Mouse (Mus musculus) v-Abl transformed pro-B cells (cell line): ENCODE results near the gene Fam83f.

Experiments used
- in situ Hi-C, 2 experiments: fragments of 400-800 bp; cut with MboI; formaldehyde crosslinking; loops; one replicate each; pipeline ENCODE4 v1.15.1; 2025; ENCODE audit not compliant: unreplicated experiment in 2 of 2

Fam83f gene

GRCm38 (mm10) chr15:80658815-80659471, 12.7 kb upstream of the Fam83f start:
- in situ Hi-C loops = no loop called here

- in situ Hi-C loops = no loop called here
Measured at GRCm38 (mm10) chr15:80660963-80661362, 10.7 kb upstream of the Fam83f start.

DNA sequence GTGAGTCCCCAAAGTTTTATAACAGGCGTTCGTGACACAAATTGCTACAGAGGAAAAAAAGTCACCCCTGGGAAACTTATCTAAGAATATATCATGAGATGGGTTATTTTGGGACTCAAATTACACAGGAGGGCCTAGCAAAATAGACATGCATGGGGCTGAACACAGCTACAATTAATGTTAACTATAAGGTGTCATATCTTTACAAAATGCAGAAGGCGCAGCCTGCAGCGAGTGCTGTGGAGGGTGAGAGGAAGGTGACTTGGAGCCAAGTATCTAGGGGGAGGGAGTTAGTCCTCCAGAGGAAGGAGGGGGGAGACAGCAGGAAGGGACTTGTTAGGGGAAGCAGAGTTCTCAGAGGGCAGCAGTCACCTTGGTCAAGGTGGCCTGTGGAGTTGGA, 7.2 kb upstream of the Fam83f start:
- in situ Hi-C loops = no loop called here

DNA sequence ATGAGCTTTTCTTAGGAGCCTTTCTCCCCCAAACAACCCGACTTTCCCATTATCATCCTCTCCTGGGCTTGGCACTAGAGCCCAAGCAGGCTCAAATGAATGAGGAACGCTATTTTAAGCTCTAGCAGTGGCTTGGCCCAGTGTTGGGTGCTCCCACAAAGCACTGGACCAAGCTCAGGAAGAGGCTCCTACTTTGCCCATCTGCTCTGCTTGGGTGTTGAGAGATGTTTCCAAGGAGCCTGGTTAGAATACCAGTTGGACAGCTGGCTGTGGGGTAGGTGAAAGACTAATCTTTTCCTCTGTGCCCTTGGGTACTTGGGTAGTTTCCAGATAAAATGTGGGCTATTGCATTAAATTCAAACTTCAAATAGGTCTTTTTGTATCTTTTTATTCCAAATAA, 1.2 kb downstream of the Fam83f start:
- in situ Hi-C loops = no loop called here

DNA sequence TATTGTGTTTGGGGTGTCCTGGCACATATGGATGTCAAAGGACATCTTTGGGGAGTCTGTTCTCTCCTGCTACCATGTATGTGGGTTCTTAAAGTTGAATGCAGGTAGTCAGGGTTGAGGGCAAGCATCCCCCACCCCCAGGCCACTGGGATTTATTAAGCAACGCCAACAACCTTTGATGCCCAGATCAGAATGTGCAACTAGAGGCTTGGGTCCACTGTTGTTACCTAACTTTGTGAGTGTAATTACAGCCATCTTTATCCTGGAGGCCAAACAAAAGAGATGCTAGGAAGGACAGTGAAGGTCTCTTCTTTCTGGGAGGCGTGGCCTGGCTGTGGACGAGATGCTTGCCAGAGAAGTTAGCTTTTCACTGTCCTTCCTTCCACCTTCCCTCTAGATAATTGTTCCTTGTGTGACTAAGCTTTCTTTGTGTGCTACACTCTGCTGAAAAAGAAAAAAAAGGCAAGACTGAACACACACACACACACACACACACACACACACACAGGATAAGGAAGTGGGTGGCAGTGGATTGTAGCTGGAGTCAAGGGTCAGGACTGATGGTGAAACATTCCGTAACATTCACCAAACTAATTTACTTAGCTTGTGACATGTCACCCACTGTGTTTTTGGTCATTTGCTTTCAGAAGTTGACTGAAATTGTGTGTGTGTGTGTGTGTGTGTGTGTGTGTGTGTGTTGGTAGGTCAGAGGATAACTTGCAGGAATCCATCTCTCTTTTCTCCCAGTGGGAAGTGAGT, 1.9 kb downstream of the Fam83f start:
- in situ Hi-C loops = no loop called here

GRCm38 (mm10) chr15:80674700-80675099, 3.1 kb downstream of the Fam83f start:
- in situ Hi-C loops = loop anchor here in 1 of 2 experiments (5.0 kb wide), 1 partner anchor 32 kb away; no protein-coding TSS in a partner anchor

DNA sequence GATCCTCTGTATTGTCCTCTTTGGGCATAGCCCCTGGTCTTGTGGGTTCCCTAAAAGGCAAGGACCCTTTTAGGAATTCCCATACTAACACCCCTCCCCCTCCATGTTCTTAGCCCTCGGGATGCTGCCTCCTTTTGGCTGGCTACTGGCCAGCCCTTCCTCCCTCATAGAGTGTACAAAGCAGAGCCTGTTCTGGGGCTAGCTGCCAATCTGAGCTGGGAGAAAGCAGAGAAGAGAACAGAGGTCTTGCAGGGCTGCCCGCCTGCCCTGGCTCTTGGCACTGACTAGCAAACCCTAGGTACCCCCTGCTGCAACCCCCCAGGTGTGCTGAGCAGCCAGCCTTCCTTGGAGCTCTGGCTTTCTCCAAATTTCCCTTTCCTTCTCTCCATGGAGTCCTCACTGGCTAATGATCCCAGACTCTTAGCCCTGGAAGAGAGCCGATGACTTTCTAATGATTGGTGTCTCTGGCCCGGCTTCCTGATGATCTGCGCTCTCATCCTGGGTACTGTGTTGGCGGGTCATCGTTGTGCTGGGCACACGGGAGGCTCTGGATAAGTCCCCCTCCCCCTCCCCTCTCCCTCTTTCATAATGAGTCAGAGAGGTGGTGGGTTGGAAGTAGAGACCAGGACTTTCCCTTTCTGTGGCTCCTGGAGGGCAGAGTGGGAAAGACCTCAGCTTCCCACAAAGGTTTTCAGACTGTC, 8.0 kb downstream of the Fam83f start:
- in situ Hi-C loops = loop anchor here in 1 of 2 experiments (5.0 kb wide), 1 partner anchor 37 kb away; no protein-coding TSS in a partner anchor

GRCm38 (mm10) chr15:80680347-80681030, 8.8 kb downstream of the Fam83f start:
- in situ Hi-C loops = no loop called here

DNA sequence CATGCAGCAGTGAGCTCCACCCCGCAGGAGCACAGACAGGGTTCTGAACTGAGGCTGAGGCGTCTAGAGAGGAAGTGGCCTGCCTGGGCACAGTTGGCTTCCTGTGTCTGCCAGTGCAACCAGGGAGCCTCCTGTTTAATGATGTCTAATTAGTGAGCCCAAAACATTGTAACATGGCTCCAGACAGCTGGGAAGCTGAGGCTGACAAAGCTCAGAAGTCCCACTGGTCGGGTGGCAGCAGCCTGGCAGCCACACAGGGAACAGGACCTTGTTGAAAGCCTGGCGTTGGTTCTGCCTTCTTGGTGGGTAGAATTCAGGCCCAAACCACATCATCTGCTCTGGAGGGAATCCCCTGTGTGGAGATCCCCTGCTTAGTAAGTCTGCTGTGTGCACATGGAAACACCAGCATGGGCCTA, 9.8 kb downstream of the Fam83f start:
- in situ Hi-C loops = no loop called here

DNA sequence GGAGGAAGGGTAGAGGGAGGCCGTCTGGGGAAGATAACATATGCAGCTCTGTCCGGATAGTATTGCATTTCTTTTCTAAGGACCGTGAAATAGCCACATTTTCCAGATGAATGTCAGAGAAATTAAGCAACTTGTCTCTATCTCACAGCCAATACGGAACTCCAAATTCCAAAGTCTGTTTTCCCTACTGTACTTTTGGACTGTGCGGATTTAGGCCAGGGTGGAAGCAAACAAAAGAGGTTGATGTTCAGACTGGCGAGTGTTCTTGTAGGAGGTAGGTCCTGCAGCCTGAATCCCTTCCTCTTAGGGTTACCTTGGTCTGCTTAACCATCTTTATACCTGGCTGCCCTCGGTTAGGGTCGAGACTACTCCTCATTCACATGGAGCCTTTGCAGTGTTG, 10.7 kb downstream of the Fam83f start:
- in situ Hi-C loops = no loop called here

- in situ Hi-C loops = no loop called here
Measured at GRCm38 (mm10) chr15:80683151-80683550, 11.5 kb downstream of the Fam83f start.

GRCm38 (mm10) chr15:80683990-80684389, 12.3 kb downstream of the Fam83f start:
- in situ Hi-C loops = no loop called here

GRCm38 (mm10) chr15:80684786-80685602, 13.3 kb downstream of the Fam83f start:
- in situ Hi-C loops = no loop called here

DNA sequence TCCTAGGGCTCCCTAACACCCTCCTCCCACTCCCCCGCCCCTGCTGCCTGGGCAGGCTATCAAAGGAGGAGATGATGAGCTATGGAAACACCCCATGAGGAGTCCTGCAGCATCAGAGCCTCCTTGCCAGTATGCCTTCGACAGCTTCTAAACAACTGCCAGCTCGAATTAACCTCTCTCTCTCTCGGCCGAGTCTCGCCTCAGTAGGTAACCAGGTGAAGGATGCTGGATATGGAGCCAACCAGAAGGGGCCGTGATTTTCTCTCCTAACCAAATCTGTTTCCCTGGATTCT, 13.9 kb downstream of the Fam83f start:
- in situ Hi-C loops = no loop called here

- in situ Hi-C loops = no loop called here
Measured at GRCm38 (mm10) chr15:80688536-80688935, 16.9 kb downstream of the Fam83f start.

- in situ Hi-C loops = loop anchor here (10.0 kb wide), 2 partner anchors 199 to 609 kb away; no protein-coding TSS in a partner anchor
Measured at GRCm38 (mm10) chr15:80693492-80693891, 21.8 kb downstream of the Fam83f start.

GRCm38 (mm10) chr15:80694125-80694910, 22.7 kb downstream of the Fam83f start:
- in situ Hi-C loops = loop anchor here (10.0 kb wide), 2 partner anchors 200 to 610 kb away; no protein-coding TSS in a partner anchor

DNA sequence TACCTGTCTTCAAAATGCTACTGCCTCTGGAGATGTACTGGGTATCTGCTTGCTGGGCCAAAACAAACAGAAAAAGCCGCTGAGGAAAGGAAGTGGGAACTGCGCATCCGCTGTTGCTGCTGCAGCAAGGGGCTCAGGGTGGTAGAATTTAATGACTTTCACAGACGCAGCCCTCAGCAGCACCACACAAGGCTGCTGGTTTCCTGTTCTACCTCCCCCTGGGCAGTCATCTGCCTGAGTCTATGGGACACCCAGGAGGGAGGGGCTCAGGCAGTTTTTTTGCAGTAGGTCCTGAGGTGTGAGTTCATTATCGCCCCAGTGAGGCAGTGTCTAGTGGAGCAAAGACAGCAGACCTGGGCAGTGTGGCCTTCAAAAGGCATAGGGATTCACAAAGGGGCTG, 25.9 kb downstream of the Fam83f start:
- in situ Hi-C loops = loop anchor here (5.0 to 10.0 kb wide), 6 partner anchors 65 to 613 kb away; no protein-coding TSS in a partner anchor
